Mouse (Mus musculus) spleen, adult 2 months (tissue): ENCODE results near the gene Chst11. TPM values are rescaled to one million over a fixed set of nuclear protein-coding genes. Genes with fewer than 3 reads are reported as not detected.

ENCODE experiments used
- DNase-seq, 2 experiments: peaks; one replicate each; pipeline versions ENCODE4 v3.0.0 to v3.0.0-alpha.2; 2012 to 2021; ENCODE audit warnings: low spot score in 2 of 2, low read depth in 1 of 2
- H3K27ac ChIP-seq: fragments of 200-500 bp; 2 replicates; pipeline ENCODE4 v1.5.1; 2012; ENCODE audit warnings: low read length, inconsistent platforms; ENCODE audit not compliant: insufficient read depth
- H3K27me3 ChIP-seq: fragments of 200-500 bp; 2 replicates; pipeline ENCODE4 v1.6.1; 2012; ENCODE audit warnings: mild to moderate bottlenecking, moderate library complexity, low read length, inconsistent platforms; ENCODE audit not compliant: control insufficient read depth, insufficient read depth
- H3K36me3 ChIP-seq: fragments of 200-500 bp; 2 replicates; pipeline ENCODE4 v1.6.1; 2012; ENCODE audit warnings: mild to moderate bottlenecking, low read length, inconsistent platforms; ENCODE audit not compliant: control insufficient read depth, insufficient read depth
- H3K4me1 ChIP-seq: fragments of 200-500 bp; 2 replicates; pipeline ENCODE4 v1.6.1; 2011; ENCODE audit warnings: inconsistent platforms; ENCODE audit not compliant: control insufficient read depth, insufficient read depth, insufficient read length
- H3K4me3 ChIP-seq: fragments of 200-500 bp; 2 replicates; pipeline ENCODE4 v1.5.1; 2011; ENCODE audit warnings: mild to moderate bottlenecking, inconsistent platforms; ENCODE audit not compliant: insufficient read depth, insufficient read length; ENCODE audit errors: extremely low read depth
- CTCF ChIP-seq: fragments of 200-500 bp; IDR thresholded peaks from 2 replicates; pipeline ENCODE4 v1.5.1; 2011; ENCODE audit warnings: mild to moderate bottlenecking, inconsistent platforms; ENCODE audit not compliant: insufficient read depth, insufficient read length, insufficient replicate concordance; ENCODE audit errors: extremely low read depth
- POLR2A ChIP-seq: fragments of 200-500 bp; IDR thresholded peaks from 2 replicates; pipeline ENCODE4 v1.6.1; 2011; ENCODE audit warnings: low read depth, low read length, inconsistent platforms
- WGBS: fragments of 180-500 bp; shearing (Covaris S2); methylation state at CpG from one replicate; pipeline ENCODE4 v1.1.7; 2018; 5-methylcytosine and 5-hydroxymethylcytosine counted together
- polyA plus RNA-seq: library from polyadenylated mRNA; depleted of rRNA; stranded (reverse); fragments of >200 nt; gene quantifications from 2 replicates; pipeline ENCODE4 v1.2.3, GENCODE M21; 2012; rRNA removed

The Chst11 gene
- polyA plus RNA-seq, 1 experiment, result 9.2 TPM

DNA sequence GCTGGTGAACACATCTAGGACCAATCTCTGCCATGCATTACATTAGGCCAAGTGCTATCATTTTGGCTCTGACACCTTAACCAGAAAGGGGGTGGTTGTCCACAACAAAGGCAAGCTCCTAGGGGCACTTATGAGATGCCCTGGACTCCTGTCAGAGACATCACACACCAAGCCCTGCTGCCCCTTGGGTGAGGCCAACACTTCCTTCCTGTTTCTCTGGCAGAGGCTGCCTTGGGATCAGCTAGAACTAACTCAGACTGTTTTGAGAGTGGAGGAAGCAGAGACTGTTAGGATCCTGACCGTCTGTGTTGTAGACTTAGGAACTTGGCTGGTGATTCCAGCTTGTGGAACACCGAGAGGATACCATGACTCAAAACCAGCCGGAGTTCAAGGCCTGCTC is 248.7 kb downstream of the Chst11 start:
- H3K4me3 ChIP-seq, result no peak overlapping the region
- H3K27me3 ChIP-seq, result no peaks in the 10 kb centered on the region
- no peak for TF ChIP-seq POLR2A
- no peak for TF ChIP-seq CTCF
- 43% methylated on average over 3 of the region's 3 CpGs for WGBS
- H3K4me1 ChIP-seq, result no peaks in the 10 kb centered on the region
- DNase-seq, result no peak
- H3K27ac ChIP-seq, result no peak overlapping the region
- H3K36me3 ChIP-seq, result no peaks in the 10 kb centered on the region

DNA sequence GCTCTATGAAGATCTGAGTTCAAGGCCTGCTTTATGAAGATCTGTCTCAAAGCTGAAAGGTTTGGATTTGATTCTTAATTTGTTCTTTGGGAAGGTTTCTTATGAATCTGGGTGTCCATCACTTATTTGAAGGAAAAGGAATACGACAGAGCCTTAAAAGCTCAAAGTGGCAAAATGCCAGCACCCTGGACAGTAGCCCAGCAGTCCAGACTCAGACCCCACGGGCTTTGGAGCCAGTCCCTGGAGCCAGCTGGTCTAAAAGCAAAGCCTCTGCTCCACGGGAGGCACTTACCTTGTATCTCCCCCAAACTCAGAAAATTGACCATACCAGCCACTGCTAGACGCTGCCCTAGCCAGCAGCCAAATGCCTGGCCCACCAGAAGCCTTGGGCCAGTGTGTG is 249.1 kb downstream of the Chst11 start:
- DNase-seq, result no peak
- no peak for TF ChIP-seq CTCF
- TF ChIP-seq POLR2A, result no peak
- Histone ChIP-seq H3K27ac (no peak overlapping the region), H3K27me3 (no peaks in the 10 kb centered on the region), H3K4me3 (no peak overlapping the region), H3K4me1 (no peaks in the 10 kb centered on the region), H3K36me3 (no peaks in the 10 kb centered on the region)
- 68% methylated on average over 4 of the region's 4 CpGs for WGBS

DNA sequence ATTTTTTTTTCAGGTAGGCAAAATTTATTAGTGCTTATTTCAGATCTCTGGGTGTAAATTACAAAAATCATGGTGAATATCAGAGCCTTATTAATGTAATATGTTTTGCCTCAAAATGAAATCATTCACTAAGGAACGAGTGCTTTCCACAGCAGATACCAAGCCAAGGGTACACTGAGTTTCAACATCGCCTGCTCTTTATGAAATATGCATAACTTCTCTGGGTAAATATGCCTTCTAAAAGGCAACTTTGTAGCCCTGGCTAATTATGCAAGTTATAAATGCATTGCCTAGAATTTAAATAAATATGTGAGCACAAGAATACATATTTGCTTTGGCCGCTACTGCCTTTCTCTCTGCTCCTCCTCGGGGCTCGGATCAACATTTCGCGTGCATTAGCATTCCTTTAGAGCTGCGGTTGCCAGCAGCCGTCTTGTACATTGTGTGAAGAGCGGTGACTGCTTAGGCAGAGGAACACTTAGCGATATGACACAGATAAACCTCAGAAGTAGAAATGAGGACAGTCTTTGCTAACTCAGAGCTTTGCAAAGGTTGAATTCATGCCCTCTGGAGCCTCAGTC is 256.9 kb downstream of the Chst11 start:
- Histone ChIP-seq H3K4me1 (no peaks in the 10 kb centered on the region), H3K27me3 (no peaks in the 10 kb centered on the region), H3K27ac (no peak overlapping the region), H3K4me3 (no peak overlapping the region), H3K36me3 (no peaks in the 10 kb centered on the region)
- DNase-seq, result no peak
- TF ChIP-seq POLR2A, result no peak
- TF ChIP-seq CTCF, result no peak
- 89% methylated on average over 11 of the region's 11 CpGs for WGBS

DNA sequence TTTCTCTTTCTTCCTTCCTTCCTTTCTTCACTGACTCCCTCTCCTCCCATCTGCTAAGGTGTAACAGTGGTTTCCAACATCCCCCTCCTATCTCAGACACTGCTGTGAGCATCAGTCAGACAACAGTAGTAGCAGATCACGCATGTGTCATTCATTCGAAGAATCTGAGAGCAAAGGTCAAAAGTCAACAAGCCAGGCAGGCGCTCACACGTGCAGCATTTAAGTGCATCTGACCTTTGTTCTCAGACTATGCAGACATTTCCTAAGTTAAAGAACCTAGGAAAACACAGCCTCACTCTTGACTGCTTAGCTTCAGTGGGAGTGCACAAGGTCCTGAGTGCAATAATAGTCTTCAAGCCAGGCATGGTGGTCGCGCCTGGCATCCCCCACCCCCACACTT is 258.8 kb downstream of the Chst11 start:
- 83% methylated on average over 6 of the region's 6 CpGs for WGBS
- no peak overlapping the region for H3K27ac ChIP-seq
- H3K4me3 ChIP-seq, result no peak overlapping the region
- TF ChIP-seq POLR2A (no peak), CTCF (no peak)
- H3K4me1 ChIP-seq, result no peaks in the 10 kb centered on the region
- H3K27me3 ChIP-seq, result no peaks in the 10 kb centered on the region
- DNase-seq, result no peak
- no peaks in the 10 kb centered on the region for H3K36me3 ChIP-seq

Other genes with a start within 250 kb of the Chst11 start
- 5.3 and 5.9 TPM in 2 replicates for gene Nfyb, start 221.4 kb upstream of the Chst11 start, polyA plus RNA-seq
- gene Txnrd1, start 151.5 kb upstream of the Chst11 start, polyA plus RNA-seq, result 14.8 and 18.7 TPM in 2 replicates
- 0.34 TPM in 1 of 2 replicates, not detected in the other for gene Eid3, start 118.9 kb upstream of the Chst11 start, polyA plus RNA-seq